Mouse (Mus musculus): Measurements from ENCODE around the gene Psip1.

GRCm38 (mm10) chr4:83460106-83460505 lies 26.2 kb downstream of the Psip1 start:
- TF ChIP-seq CTCF (IDR thresholded peaks at IDR 0.05; ENCODE audit: extremely low read depth, insufficient read depth, insufficient read length, insufficient replicate concordance): no peak
- TF ChIP-seq POLR2A (IDR thresholded peaks at IDR 0.05; ENCODE audit: low read depth, low read length): no peak

All from spleen, adult 2 months (tissue).